Mouse (Mus musculus) kidney, embryonic 16.5 days (tissue): ENCODE data around the gene Tlcd1. TPM values are rescaled to one million over a fixed set of nuclear protein-coding genes. Genes with fewer than 3 reads are reported as not detected.
A peak's percentile ranks its signal among the peaks of the same experiment; 100 is the strongest.

ENCODE experiments used
- ATAC-seq: fragments of 200-750 bp; cut with Nextera tagmentation; 2 replicates; pipeline ENCODE4 v1.8.0; 2017; ENCODE audit warnings: moderate TSS enrichment; ENCODE audit not compliant: low FRiP score, low TSS enrichment
- H3K27ac ChIP-seq: fragments of 300-500 bp; sonication (generic); 2 replicates; pipeline ENCODE4 v1.5.1; 2014; ENCODE audit warnings: low read length
- H3K27me3 ChIP-seq: fragments of 300-500 bp; sonication (generic); 2 replicates; pipeline ENCODE4 v1.6.1; 2014; ENCODE audit warnings: low read length, control low read depth, mixed read lengths; ENCODE audit not compliant: insufficient read depth
- H3K36me3 ChIP-seq: fragments of 300-500 bp; sonication (generic); 2 replicates; pipeline ENCODE4 v1.6.1; 2014; ENCODE audit warnings: low read length, control low read depth, mixed read lengths; ENCODE audit not compliant: insufficient read depth
- H3K4me1 ChIP-seq: fragments of 300-500 bp; sonication (generic); 2 replicates; pipeline ENCODE4 v1.6.1; 2014; ENCODE audit warnings: low read length, control low read depth, mixed read lengths; ENCODE audit not compliant: insufficient read depth
- H3K4me2 ChIP-seq: fragments of 300-500 bp; sonication (generic); replicated peaks from 2 replicates; pipeline ENCODE4 v1.6.1; 2014; ENCODE audit warnings: low read depth, low read length
- H3K4me3 ChIP-seq: fragments of 300-500 bp; sonication (generic); 2 replicates; pipeline ENCODE4 v1.5.1; 2014; ENCODE audit warnings: mild to moderate bottlenecking, low read length
- H3K9ac ChIP-seq: fragments of 300-500 bp; sonication (generic); replicated peaks from 2 replicates; pipeline ENCODE4 v1.6.1; 2014; ENCODE audit warnings: low read length
- H3K9me3 ChIP-seq: fragments of 300-500 bp; sonication (generic); 2 replicates; pipeline ENCODE4 v1.6.1; 2016; ENCODE audit warnings: low read length, control low read depth
- WGBS: fragments of 180-500 bp; shearing (Covaris S2); extraction: QIAGEN DNeasy Blood & Tissue Kit; methylation state at CpG from one replicate; pipeline ENCODE4 v1.1.7; 2014; 5-methylcytosine and 5-hydroxymethylcytosine counted together
- polyA plus RNA-seq: library from polyadenylated mRNA; unstranded; fragments of >200 nt; fragmentation: Nextera tagmentation; extraction: Ambion mirVana; gene quantifications from 2 replicates; pipeline ENCODE4 v1.2.1, GENCODE M21; 2015

The Tlcd1 gene
- polyA plus RNA-seq, 1 experiment from 2014 or later = 36.1 TPM

DNA sequence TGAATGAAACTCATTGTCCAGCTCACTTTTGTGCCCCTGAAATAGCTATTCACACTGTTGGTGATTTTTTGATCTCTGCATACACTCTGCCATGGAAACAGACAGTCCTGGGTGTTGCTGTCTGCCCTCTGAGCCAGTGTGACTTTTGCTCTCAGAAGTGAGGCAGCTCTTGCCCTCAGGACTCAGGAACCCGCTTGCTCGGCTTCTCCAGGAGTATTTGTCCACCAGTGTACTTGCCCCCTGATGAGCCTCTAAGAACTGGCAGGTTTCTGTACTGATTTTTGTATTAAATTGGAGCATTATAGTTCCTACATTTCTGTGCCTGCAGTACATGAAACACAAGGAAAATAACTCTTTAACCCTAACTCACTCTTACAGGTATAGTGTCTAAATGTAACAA lies 33.0 kb upstream of the Tlcd1 start:
- no peak overlapping the region for H3K27ac ChIP-seq
- H3K4me3 ChIP-seq = no peak overlapping the region
- ATAC-seq = no peak
- peaks cover 25% of the 10 kb centered on the region for H3K36me3 ChIP-seq
- WGBS = 87% methylated on average over 2 of the region's 2 CpGs
- no peak overlapping the region for H3K9ac ChIP-seq
- H3K27me3 ChIP-seq = no peaks in the 10 kb centered on the region
- no peaks in the 10 kb centered on the region for H3K9me3 ChIP-seq
- H3K4me2 ChIP-seq = no peak overlapping the region
- H3K4me1 ChIP-seq = no peaks in the 10 kb centered on the region

- Histone ChIP-seq H3K9me3 (no peaks in the 10 kb centered on the region), H3K4me1 (no peaks in the 10 kb centered on the region), H3K36me3 (peaks cover 36% of the 10 kb centered on the region), H3K4me3 (no peak overlapping the region), H3K27ac (0 out of 2 replicates have a peak overlapping the region, but pooled peaks have one; percentile 20), H3K9ac (no peak overlapping the region), H3K27me3 (no peaks in the 10 kb centered on the region), H3K4me2 (no peak overlapping the region)
- 89% methylated on average over 5 of the region's 5 CpGs for WGBS
- no peak for ATAC-seq
Measured at GRCm38 (mm10) chr11:78146168-78146567, 30.3 kb upstream of the Tlcd1 start.

GRCm38 (mm10) chr11:78146707-78147543 lies 29.6 kb upstream of the Tlcd1 start:
- Histone ChIP-seq H3K4me1 (no peaks in the 10 kb centered on the region), H3K9ac (no peak overlapping the region), H3K4me3 (no peak overlapping the region), H3K27ac (0 out of 2 replicates have a peak overlapping the region, but pooled peaks have one; percentile 20), H3K36me3 (peaks cover 38% of the 10 kb centered on the region), H3K4me2 (no peak overlapping the region), H3K9me3 (no peaks in the 10 kb centered on the region), H3K27me3 (no peaks in the 10 kb centered on the region)
- WGBS = 88% methylated on average over 6 of the region's 6 CpGs
- ATAC-seq = no peak

DNA sequence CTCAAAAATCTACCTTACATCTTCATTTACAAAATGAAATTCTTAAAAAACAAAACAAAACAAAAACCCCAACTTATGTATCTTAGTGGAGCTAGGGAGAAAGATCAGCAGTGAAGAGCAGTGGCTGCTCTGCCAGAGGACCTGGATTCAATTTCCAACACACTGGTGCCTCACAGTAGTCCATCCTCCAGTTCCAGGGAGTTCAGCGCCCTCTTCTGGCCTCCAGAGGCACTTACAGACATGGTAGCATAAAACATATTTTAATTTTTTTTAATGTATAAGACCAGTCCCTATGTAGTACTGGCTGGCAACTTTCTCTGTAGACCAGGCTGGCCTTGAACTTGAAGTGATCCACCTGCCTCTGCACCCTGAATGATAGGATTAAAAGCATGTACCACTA lies 25.4 kb upstream of the Tlcd1 start:
- H3K4me2 ChIP-seq = no peak overlapping the region
- no peak overlapping the region for H3K4me3 ChIP-seq
- WGBS = 24% methylated on average over 1 of the region's 1 CpGs
- no peak overlapping the region for H3K27ac ChIP-seq
- peaks cover 31% of the 10 kb centered on the region for H3K36me3 ChIP-seq
- H3K9ac ChIP-seq = no peak overlapping the region
- H3K4me1 ChIP-seq = no peaks in the 10 kb centered on the region
- H3K27me3 ChIP-seq = no peaks in the 10 kb centered on the region
- H3K9me3 ChIP-seq = no peaks in the 10 kb centered on the region
- no peak for ATAC-seq

DNA sequence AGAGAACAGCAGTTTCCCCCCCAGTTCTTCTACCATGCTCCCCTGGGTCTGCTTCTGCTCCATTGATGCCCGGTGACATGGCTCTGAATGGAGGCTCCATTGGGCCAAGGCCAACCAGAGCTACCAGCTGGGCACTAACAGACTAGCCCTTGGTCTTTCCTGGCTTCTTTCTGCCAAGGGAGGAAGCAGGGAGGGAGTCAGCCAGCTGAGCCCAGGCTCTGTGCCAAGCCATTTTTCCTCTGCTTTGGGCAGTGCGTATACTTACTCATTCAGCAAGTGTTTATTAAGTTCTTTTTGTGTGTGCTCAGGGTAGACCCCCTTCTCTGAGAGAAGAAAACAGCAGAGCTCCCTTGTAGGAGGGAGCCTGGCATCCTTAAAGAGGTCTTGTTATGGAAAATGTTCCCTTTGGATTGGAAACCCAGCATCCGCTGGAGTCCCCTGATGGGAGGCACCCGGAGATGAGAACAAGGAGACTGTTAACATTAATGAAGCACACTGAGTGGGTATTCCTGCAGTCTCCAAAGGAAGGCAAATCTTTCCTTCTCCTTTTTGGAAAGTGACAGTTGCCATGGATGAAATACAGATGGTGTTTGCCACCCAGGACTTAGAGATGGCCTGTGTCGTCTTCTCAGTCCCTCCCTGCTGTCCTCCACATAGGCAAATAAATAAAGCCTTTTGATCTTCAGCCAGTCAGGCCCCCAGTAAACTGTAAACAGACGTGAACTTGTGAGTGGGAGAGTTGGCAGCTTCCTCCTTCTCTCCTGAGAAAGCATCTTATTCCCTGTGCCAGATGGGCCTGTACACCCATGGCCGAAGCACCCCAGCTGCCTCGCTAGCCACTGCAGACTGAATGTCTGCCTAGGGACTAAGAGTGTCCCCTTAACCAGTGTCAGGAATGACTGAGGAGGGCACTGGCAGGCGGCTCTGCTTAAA lies 23.9 kb upstream of the Tlcd1 start:
- WGBS = 63% methylated on average over 9 of the region's 9 CpGs
- no peak for ATAC-seq
- H3K27ac ChIP-seq = peak overlapping the region; percentile 43
- H3K9ac ChIP-seq = no peak overlapping the region
- H3K4me1 ChIP-seq = no peaks in the 10 kb centered on the region
- H3K4me3 ChIP-seq = no peak overlapping the region
- H3K4me2 ChIP-seq = no peak overlapping the region
- no peaks in the 10 kb centered on the region for H3K27me3 ChIP-seq
- no peaks in the 10 kb centered on the region for H3K9me3 ChIP-seq
- peaks cover 34% of the 10 kb centered on the region for H3K36me3 ChIP-seq

- WGBS = 77% methylated on average over 13 of the region's 13 CpGs
- no peak overlapping the region for H3K27ac ChIP-seq
- no peaks in the 10 kb centered on the region for H3K9me3 ChIP-seq
- no peak overlapping the region for H3K9ac ChIP-seq
- H3K27me3 ChIP-seq = no peaks in the 10 kb centered on the region
- no peak overlapping the region for H3K4me3 ChIP-seq
- no peak overlapping the region for H3K4me2 ChIP-seq
- peaks cover 42% of the 10 kb centered on the region for H3K36me3 ChIP-seq
- no peak for ATAC-seq
- 0 out of 2 replicates have a peak, but pooled peaks cover 1% of the 10 kb centered on the region for H3K4me1 ChIP-seq
Measured at GRCm38 (mm10) chr11:78153778-78154177, 22.7 kb upstream of the Tlcd1 start.

DNA sequence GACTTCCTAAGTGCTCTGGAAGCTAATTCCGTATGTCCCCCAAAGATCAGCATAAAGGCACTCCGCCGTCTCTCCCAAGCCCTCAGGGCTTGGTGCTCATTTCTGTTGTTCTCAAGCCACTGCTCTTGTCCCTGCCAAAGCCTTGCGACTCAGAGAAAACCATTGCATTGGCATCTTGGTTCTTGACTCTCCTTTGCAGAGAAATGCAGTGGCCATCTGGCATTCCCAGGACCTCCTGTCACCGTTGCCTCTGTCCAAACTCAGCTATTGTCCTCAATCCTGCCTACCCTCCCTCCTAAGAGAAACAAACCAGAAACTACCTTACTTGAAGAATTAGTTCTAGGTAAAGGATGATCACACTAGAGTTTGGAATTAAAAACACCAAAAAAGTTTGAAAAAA lies 20.8 kb upstream of the Tlcd1 start:
- no peaks in the 10 kb centered on the region for H3K27me3 ChIP-seq
- no peak overlapping the region for H3K4me3 ChIP-seq
- no peak for ATAC-seq
- no peak overlapping the region for H3K27ac ChIP-seq
- WGBS = 80% methylated on average over 5 of the region's 5 CpGs
- no peak overlapping the region for H3K9ac ChIP-seq
- peaks cover 50% of the 10 kb centered on the region for H3K36me3 ChIP-seq
- H3K9me3 ChIP-seq = no peaks in the 10 kb centered on the region
- H3K4me2 ChIP-seq = no peak overlapping the region
- peaks cover 10% of the 10 kb centered on the region for H3K4me1 ChIP-seq

DNA sequence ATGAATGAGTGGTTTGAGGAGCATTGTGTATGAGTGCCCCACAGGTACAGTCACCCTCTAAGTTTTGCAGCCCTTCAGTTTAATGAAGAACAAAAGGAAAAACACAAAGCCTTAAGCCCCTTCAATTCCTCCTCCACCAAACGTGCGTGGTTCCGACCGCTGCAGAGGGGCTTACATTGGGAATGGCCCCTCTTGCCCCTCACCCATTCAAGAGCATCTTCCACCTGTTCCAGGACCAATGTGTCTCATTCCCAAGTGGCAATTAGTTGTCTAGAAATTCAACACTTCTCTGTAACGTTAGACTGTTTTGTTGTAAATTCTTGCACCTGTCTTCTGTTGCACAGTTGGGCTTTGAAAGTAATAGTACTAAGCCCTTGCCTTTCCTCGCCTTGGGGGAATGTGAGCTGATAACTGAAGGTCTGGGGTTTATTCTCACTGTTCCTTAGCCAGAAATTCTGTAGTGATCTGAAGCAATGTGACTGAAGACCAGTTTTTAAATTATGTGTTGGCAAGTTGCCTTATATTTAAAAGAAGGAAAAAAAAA lies 20.3 kb upstream of the Tlcd1 start:
- no peak overlapping the region for H3K4me2 ChIP-seq
- WGBS = 58% methylated on average over 6 of the region's 6 CpGs
- H3K4me1 ChIP-seq = peaks cover 10% of the 10 kb centered on the region
- no peaks in the 10 kb centered on the region for H3K9me3 ChIP-seq
- no peaks in the 10 kb centered on the region for H3K27me3 ChIP-seq
- ATAC-seq = no peak
- no peak overlapping the region; the same call in 1 of the 2 replicates for H3K27ac ChIP-seq
- no peak overlapping the region for H3K4me3 ChIP-seq
- H3K9ac ChIP-seq = no peak overlapping the region
- H3K36me3 ChIP-seq = peaks cover 50% of the 10 kb centered on the region

DNA sequence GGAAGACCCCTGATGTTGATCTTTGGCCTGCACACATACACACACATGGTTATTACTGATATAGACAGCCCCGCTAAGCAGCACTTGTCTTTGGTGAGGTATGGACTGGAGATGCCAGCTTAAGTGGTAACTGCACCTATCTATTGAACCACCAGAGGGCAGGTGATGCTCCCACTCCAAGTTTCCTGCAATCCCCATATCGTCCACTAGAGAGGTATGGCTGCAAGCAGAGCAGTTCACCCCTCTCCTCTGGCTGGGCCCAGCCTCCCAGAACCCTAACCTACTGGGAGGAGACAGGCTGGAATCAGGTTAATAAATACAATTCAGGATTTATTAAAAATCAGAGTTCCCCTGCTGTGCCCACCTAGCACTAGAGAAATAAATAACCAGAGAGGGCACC lies 17.4 kb upstream of the Tlcd1 start:
- peak; percentile 60 for ATAC-seq

More for the DNA sequence above, 17.4 kb upstream of the Tlcd1 start:
- Histone ChIP-seq H3K4me2 (no peak overlapping the region), H3K9ac (no peak overlapping the region), H3K9me3 (no peaks in the 10 kb centered on the region), H3K4me3 (no peak overlapping the region), H3K27me3 (no peaks in the 10 kb centered on the region), H3K27ac (no peak overlapping the region), H3K4me1 (peaks cover 29% of the 10 kb centered on the region), H3K36me3 (peaks cover 55% of the 10 kb centered on the region)
- WGBS = 24% methylated on average over 2 of the region's 2 CpGs
